Mouse (Mus musculus) gastrocnemius, postnatal 10 days (tissue): ENCODE results near the gene Zfp652. TPM values are rescaled to one million over a fixed set of nuclear protein-coding genes. Genes with fewer than 3 reads are reported as not detected.
"Not testable (repeated sequence)": the region's sequence is repeated elsewhere in the genome, so short reads cannot be mapped to it uniquely, and the experiment has no call there.

Source experiments
- DNase-seq: peaks from one replicate; pipeline ENCODE4 v3.0.0; 2021; ENCODE audit warnings: mixed read lengths
- long read RNA-seq, 2 experiments: library from polyadenylated mRNA; stranded (forward); transcript quantifications; one replicate each; pipeline ENCODE4 v2.0.0; 2021
- total RNA-seq, 2 experiments: library from RNA; stranded (reverse); gene quantifications; 2 replicates each; pipeline ENCODE4 v1.2.3; 2021

Gene Zfp652
- total RNA-seq: 10 to 100 TPM; 51.1 to 54.5 TPM
- long read RNA-seq, experiment 1, partial matches to known transcripts: 1 of 11 reads
- long read RNA-seq, experiment 1, other reads (novel, unspliced or antisense): 10 of 11 reads
- long read RNA-seq, experiment 2, partial matches to known transcripts: 1 of 11 reads
- long read RNA-seq, experiment 2, other reads (novel, unspliced or antisense): 10 of 11 reads

DNA sequence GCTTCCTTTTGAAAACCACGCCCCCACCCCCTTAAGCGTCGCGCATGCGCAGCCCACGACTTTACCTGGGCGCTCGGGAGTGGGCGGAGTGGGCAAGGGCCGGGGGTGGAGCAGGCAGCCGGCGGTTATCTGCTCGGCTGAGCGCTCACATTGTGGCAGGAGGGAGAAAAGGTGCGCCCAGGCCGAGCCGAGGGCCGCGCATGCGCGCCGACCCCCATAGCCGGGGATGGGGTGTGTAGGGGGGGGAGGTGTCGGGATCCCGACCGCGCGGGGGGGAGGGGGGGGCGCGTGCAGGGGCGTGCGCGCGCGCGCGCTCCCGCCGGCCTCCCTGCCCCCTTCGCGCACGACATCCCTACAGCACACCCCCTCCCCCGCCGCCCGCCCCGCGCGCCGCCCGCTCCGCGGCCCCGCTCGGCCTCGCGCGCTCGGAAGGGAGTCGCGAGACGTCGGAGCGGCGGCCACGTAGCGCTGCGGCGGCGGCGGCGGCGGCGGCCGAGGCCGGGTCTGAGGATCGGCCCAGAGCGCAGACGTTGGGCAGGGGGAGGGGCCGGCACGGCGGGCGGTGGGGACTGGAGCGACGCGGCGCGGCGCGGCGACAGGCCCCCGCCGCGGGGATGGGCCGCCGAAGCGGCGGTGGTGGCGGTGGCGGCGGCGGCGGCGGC is at the start of gene Zfp652:
Gene Zfp652, plus strand, starts transcription at position 111 of the 662 bp plus-strand sequence.
- peak; percentile 78 for DNase-seq

DNA sequence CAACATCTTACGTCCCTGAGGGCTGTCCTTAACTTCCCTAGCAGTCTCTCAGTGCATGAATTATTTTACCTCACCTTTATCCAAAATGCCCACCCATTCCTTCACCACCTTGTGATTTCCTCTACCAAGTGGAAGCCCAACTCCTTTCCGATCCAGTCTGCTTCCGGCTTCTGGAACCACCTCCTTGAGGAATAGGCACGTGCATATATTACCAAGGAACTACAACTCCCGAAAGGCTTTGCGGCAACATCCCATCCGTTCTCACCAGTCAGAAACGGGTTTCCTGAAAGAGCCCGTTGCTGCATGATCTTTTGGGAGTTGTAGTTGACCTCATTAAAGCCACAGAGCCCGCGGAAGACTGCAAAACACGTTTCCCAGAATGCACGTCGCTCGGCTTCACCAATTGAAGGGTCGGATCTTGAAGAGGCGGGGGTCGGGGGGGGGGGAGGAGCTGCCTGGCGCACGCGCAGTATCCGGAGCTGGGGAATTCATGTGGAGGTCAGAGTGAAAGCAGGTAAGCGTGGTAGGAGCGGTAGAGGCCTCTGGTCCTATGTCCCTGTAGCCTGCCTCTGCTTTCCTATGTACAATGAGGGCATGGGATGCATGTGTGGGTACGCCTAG is 45.8 kb upstream of the Zfp652 start, which contains the start of gene Phb:
Gene Phb, plus strand, starts transcription at position 429 of the 621 bp plus-strand sequence.
- DNase-seq: peak; percentile 79

DNA sequence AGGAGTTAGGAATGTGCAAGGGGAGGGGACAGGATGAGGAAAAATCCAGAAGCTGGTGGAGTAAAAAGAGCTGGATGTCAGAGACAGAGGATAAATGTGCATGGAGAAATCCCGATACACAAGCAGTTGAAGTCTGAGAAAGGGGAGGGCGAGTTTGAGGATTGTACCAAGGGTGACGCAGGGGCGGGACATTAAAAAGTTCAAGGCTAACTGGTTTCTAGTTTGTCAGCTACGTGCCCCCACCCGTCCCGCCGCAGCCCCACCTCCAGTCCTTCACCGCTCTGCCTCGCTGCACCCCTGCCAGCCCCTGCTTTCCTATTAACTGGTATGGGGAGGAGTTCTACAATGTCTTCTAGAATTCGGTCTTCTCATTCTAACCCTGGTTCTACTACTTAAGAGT is 45.3 kb upstream of the Zfp652 start:
- no peak for DNase-seq

DNA sequence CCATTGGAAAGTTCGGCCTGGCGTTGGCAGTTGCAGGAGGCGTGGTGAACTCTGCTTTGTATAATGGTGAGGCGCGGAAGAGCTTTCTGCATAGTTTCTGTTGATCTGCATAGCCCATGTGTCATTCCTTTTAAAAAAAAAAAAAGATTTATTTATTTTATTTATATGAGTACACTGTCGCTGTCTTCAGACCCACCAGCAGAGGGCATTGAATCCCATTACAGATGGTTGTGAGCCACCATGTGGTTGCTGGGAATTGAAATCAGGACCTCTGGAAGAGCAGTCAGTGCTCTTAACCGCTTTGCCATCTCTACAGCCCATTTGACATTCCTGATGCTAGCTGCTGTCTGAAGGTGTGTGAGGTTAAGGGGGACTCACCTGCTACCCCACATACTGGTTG is 44.4 kb upstream of the Zfp652 start:
- DNase-seq: not testable (repeated sequence)

DNA sequence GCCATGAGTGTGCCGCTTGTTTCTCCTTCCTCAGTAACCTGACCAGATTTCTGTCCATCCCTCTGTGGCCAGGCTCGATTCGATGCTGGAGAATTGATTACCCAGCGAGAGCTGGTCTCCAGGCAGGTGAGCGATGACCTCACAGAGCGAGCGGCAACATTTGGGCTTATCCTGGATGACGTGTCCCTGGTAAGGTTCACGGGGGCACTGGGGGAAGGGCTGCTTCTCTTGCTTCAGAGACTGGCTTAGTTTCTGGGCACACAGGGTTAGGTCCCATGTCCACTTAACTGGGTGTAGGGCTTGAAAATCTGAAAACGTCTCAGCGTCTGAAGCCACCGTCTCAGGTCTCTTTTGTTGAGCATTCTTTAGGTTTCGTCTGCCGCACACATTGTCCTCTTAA is 37.0 kb upstream of the Zfp652 start:
- no peak for DNase-seq

DNA sequence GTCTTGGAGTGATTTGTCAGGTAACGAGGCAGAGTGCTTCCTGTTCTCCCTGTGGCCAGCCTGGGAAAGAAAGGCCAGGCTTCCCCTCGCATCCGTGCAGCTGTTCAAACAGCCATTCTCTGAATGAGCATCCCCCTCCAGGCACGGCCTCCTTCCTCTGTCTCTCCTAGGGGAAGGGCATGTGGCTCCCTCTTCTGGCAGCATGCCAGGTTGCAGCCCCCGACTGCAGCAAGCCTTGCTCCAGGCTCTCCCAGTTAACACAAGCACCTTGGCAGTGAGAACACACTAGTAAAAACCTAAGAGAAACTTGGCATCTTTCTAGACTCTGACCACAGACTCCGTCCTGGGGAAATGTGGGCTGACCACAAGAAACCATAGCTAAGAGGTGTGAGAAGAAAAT is 36.2 kb upstream of the Zfp652 start:
- peak; percentile 70 for DNase-seq

DNA sequence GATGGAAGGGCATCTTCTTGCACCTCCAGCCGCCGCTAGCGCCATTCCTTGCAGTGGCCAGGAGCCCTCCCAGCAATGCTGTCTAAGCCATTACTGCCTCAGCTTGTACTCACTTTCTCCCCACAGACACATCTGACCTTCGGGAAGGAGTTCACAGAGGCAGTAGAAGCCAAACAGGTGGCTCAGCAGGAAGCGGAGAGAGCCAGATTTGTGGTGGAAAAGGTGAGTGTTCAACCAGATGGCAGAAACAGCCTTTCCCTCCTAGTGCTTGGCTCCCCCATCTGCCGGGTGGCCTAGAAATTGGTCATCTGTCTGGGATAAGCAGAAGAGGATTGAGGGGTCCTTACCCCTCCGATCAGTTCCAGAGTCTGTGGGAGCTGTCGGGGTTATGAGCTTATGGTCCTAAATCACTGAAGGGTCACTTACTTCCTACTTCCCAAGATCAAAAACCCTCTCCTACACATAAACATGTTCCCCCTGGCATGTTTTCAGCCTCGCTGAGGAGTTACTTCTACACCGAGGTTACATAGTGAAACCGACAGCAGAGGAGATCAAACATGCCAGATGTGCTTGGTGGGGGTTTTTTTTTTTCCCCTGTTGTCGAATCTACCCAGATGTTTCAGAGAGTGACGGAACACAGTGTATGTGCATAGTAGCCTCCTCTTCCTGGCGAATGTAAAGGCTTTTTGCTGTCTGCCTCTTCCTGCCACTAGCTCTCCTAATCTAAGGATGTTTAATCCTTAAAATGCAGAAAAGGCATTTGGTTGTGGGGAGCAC is 34.4 kb upstream of the Zfp652 start:
- DNase-seq: no peak

DNA sequence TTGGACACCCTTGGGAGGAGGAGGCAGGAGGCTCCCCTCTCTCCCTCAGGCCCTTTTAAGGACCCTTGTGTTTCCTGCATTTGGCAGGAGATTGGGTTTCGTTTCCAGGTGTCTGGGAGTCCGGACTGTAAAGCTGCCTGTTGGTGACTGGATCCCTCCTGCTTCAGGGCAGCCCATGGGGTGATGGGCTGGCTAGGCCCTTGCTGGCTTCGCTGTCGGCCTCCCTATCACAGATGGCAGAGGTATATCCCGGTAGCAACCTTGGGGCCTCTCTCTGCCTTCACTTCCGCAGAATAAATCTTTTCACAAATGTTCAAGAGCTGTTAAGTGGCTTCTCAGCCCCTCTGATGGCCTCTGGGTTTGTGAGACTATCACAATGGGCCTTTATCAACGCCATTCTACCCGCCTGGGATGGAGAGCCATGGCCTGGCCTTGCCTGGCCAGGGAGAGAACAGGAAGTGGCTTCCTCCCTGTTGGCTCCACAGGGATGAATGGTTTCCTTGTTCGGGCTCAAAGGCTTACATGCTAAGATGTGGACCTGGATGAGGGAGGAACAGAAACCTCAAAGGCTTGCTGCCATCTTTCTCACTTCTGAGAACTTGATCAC is 30.4 kb upstream of the Zfp652 start:
- DNase-seq: no peak

DNA sequence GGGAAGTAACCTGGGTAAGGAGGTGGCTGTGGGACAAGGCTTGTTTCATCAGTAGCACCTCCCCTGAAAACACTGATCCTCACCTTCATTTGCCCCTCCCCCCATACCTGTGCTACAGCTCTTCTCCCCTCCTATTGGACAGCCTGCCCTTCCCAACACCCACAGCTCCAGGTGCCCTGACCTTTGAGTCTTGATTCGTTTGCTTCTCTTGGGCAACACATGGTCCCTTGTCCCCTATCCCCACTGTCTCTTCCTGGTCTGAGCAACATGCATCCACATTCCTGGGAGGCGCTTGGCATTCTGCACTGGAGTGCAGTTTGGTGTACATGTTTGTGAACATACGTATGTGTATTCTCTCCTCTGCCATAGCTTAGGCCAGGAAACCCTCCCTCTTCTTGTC is 29.5 kb upstream of the Zfp652 start:
- DNase-seq: no peak

DNA sequence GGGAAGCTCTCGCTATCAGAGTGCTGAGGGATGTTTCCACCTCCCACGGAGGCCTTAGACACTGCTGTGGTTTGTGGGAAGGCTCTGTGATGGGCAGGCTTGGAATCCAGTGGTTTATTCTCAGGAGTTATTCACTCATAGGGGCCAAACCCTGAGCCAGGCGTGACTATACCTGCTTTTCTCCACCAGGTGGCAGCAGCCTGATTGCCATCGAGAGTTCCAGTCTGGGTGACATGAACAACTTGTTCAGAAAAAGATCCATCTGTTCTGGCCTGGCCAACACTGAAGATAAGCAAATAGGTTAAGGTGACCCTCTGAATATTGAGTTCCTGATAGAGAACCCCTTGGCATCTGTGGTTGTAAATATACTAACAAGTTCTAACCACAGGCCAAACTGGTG is 26.4 kb upstream of the Zfp652 start:
- DNase-seq: peak; percentile 71

DNA sequence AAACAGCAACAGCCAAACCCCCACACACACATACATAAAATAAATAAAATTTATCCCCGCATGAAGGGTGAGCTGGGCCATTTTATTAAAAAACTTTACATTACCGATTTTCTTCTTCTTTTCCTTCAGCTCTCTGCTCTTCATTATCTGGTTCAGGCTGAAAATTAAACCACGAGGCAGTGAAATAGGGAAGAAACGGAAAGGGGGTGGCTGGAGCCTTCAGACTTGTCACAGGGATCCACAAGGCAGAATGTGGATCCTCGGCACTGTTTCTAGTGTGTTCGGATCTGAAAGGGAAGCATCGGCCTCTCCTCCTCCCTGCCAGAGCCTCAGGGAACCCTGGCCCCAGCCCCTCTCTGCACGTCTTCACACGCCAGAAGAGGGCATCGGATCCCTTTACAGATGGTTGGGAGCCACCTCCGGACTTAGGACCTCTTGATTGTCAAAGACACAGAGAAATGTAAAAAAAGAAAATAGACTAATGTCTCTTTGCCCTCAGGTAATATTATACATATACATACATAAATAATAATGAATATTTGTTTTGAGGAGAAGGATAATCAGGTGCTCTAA is 25.3 kb upstream of the Zfp652 start:
- no peak for DNase-seq

DNA sequence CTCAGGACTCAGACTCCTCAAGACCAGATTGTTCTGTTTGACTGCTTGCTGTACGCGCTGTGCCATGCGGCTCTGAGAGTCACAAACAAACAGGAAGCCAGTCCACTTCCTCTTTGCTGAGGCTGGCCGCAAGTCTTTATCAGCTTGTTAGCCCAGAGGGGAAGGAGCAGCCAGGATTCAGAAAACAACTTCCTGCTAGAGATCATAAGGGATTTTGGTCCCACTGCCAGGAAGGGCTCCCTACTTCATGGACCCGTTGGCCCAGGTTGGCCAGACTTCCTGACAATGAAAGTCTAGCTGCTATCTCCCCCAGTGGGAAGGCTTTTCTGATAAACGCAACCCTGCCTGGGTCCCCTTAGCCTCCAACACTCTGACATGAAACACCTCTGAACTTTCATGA is 24.0 kb upstream of the Zfp652 start:
- no peak for DNase-seq

DNA sequence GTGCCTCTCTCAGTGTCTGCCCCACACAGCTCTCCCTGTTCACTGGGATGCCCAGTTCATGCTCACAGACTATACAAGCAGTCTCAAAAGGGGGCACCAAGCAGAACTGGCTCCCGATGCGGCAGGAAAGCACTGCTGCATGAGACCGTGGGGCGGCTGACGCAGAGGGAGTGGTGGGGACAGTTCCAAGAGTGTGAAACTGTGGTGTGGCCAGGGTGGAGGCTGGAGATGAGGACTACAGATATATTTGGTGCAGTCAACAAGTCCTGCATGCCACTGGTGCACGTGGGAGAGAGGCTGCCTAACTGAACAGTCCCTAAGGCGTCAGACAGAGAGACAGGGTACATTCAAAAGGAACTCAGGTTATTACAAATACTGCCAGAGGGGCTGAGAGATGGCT is 23.5 kb upstream of the Zfp652 start:
- DNase-seq: no peak

DNA sequence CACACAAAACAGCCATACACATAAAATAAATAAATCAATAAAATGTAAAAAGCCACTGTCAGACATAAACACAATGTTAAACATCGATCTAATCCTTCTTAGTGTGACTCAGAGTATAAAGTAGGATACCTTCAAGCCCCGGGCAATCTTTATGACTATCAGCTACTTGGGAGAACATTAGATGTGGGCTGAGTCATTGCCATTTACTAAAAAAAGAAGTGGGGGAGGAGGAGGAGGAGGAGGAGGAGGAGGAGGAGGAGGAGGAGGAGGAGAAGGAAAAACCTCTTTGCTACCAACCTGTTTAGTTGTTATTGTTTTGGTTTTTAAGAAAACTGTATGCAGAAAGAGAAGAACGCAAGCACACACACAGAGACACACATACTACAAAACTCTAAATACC is 22.9 kb upstream of the Zfp652 start:
- DNase-seq: no peak

DNA sequence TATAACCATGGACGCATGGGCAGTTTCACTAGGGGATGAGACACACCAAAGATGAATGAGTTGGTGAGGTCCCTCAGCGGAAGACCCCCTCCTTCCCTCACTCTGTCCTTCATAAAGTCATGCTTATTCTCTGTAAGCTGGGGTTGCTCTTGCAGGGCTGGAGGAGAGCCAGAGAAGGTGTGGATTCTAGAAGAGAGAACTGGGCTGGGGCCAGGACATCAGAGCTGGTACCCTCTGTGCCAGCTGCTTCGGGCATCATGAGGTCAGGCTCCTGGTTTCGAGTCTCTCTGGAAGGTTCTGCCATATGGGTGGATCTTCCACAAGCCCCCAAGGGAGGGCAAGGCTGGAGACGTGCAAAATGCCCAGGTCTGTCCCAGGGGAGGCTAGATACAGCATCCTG is 13.9 kb upstream of the Zfp652 start:
- no peak for DNase-seq

DNA sequence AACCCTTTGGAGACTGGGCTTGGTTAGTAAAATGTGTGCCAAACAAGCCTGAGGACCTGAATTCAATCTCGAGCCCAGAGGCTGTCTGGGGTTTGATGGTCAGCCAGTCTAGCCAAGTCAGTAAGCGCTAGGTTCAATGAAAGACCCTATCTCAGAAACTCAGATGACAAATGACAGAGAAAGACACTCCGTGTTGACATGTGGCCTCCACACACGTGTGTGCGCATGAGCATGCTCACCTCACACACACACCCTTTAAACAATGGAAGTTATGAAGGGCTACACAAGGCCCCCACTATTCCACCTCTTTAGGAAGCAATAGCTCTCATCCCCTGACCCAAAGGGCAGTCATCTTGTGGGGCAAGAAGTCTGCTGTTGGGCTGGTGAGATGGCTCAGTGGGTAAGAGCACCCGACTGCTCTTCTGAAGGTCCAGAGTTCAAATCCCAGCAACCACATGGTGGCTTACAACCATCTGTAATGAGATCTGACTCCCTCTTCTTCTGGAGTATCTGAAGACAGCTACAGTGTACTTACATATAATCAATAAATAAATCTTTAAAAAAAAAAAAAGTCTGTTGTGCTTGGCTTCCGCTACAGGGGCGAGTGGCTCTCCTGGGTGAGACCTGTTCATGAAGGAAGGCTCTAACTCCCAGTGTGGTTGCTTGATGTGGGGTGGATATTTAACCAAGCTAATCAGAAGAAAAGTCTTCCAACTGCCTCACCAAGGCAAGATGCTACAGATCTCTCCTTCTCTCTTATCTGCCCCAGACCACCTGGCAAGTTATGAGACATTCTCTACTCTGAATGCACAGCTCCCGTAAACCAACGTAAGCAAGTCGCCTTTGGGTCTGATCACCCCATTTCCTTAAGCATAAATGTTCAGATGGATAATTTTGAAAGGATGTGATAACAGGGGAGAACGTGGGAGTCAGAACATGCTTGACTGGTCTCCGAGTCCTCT is 11.4 kb upstream of the Zfp652 start:
- no peak for DNase-seq

DNA sequence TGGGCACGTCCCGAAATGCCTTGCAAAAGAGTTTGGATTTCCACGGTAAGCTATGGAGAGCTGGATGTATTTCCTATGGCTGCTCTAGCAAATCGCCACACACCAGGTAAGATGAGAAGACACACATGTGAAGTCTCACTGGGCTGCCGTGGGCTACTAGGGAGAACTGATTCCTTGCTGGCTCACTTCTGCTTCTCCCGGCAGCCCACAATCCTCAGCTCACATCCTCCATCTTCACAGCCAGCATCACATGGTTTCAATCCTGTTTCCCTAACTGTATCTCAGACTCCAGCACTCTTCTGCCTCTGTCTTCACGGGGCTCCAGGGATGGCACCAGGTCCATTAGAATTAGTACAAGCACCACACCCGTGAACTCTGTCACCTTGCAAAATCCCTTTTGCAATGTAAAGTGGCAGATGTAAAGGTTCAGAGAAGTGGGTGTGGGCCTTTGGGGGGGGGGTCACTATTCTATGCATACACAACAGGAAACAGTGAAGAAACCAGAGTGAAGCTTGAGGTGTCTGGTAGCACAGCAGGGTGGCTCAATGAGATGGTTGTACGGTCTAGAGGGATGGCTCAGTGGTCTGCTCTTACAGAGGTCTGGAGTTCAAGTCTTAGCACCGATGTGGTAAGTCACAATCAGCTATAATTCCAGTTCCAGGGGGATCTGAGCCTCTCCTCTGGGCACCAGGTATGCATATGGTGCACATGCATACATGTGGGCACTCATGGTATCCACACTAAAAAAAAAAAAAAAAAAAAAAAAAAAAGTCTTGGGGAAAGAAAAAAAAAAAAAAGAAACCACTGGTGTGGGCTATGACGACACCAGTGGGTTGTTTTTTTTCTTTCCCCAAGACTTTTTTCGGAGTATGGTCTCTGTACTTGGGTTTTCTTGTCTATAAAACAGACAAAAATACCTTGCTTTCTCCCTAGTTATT is 8.2 kb upstream of the Zfp652 start:
- DNase-seq: no peak

DNA sequence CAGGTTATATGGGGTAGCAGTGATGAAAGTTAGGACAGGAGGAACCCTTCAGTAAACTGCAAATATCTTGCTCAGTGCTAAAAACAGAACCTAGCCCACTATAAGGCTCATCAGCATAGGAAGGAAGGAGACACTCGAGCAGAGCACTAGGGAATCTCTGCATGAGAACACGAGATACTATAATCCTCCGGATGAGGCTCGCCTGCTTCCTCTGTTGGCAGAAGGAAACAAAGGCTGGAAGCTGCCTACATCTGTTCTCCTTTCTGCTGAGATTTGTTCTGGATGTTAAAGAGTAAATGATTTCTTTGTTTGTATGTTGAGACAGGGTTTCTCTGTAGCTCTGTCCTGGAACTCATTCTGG is 7.5 kb upstream of the Zfp652 start:
- no peak for DNase-seq

DNA sequence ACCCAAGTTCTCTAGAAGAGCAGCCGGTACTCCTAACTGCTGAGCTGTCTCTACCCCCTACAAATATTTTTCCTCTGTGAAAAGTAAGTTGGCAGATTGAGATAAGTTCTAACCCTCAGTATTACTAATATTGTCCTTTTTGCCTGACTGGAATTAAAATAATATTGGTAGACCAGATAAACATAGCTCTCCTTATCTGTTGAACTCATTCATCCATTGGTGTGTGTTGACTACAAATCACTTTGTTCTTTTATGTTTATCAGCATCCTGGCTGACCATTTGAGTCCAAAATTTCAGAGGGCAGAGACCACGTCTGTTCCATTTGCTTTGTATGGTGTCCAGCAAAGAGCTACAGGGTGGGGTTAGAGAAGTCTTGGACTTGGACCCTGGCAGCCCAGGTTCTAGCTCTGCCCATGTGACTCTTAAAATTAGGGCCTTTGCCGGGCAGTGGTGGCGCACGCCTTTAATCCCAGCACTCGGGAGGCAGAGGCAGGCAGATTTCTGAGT is 2.9 kb upstream of the Zfp652 start:
- no peak for DNase-seq

DNA sequence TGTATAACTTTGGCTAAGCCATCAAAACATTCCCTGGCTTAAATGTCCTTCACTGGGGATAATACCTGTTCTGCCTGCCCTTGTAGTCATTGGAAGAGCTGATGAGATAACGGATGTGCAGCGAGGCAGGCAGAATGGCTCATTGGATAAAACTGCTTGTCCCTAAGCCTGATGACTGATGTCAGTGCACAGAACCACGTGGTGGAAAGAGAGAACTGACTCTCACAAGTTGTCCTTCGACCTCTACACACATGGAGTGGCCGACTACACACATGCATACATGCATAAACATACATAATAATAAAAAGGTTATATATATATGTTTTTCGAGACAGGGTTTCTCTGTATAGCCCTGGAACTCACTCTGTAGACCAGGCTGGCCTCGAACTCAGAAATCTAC is 2.0 kb upstream of the Zfp652 start:
- DNase-seq: no peak
